Mouse (Mus musculus): ENCODE results near the gene Tepp.

The Tepp gene

GRCm38 (mm10) chr8:95362272-95362671 lies 51.9 kb downstream of the Tepp start:
- no peak for DNase-seq (ENCODE audit: low read depth, low spot score)

GRCm38 (mm10) chr8:95363849-95364248 lies 53.5 kb downstream of the Tepp start:
- DNase-seq (ENCODE audit: low read depth, low spot score), result no peak

- DNase-seq (ENCODE audit: low read depth, low spot score), result peak; percentile 93
Observed at GRCm38 (mm10) chr8:95369581-95370326, 59.4 kb downstream of the Tepp start.

GRCm38 (mm10) chr8:95373389-95374002 lies 63.1 kb downstream of the Tepp start:
- no peak for DNase-seq (ENCODE audit: low read depth, low spot score)

- DNase-seq (ENCODE audit: low read depth, low spot score), result no peak
Observed at GRCm38 (mm10) chr8:95374429-95374828, 64.1 kb downstream of the Tepp start.

- no peak for DNase-seq (ENCODE audit: low read depth, low spot score)
Observed at GRCm38 (mm10) chr8:95375374-95375930, 65.1 kb downstream of the Tepp start.

Measured in R1 (cell line).